Mouse (Mus musculus) bone marrow, adult 2 months (tissue): ENCODE data around the gene Bmf.

Experiments used
- CTCF ChIP-seq: fragments of 200-500 bp; IDR thresholded peaks from 2 replicates; pipeline ENCODE4 v1.5.1; 2011; ENCODE audit warnings: low read length, control low read depth; ENCODE audit not compliant: control insufficient read depth, insufficient read depth
- POLR2A ChIP-seq: fragments of 200-500 bp; IDR thresholded peaks from 2 replicates; pipeline ENCODE4 v1.6.1; 2011; ENCODE audit warnings: low read depth, mild to moderate bottlenecking, control low read depth, low read length, borderline replicate concordance; ENCODE audit not compliant: control insufficient read depth

- peak; percentile 96 for TF ChIP-seq CTCF
- no peak for TF ChIP-seq POLR2A
Observed at GRCm38 (mm10) chr2:118486933-118487332, 62.6 kb downstream of the Bmf start.
